Mouse (Mus musculus): ENCODE results near the gene Tmem216. TPM values are rescaled to one million over a fixed set of nuclear protein-coding genes. Genes with fewer than 3 reads are reported as not detected.
"Not testable (repeated sequence)": the region's sequence is repeated elsewhere in the genome, so short reads cannot be mapped to it uniquely, and the experiment has no call there.

Tmem216 gene
- polyA plus RNA-seq, 1 experiment from 2014 or later, result 14.8 TPM

DNA sequence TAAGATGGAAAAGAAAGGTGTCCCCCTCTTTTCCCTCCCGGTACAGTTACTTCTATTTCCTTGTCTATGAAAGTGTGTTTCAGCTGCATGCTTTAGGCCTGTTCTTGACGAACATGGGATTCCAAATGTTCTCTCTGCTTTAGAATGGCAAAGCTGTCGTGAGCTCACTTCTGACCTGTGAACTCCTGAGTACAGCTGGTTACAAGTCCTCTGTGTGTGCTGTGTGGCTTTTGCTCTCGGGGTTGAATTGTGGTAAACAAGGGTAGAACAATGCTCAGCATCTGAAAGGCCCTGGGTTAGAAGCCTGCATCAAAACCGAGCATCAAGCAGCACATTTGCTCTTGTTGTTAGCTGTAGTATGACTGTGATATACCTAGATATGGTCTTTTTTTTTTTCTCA, 6.3 kb upstream of the Tmem216 start:
- Histone ChIP-seq H3K4me1 (replicated peaks) (peaks cover 12% of the 10 kb centered on the region), H3K9ac (no peak overlapping the region), H3K27ac (peak overlapping the region; percentile 90), H3K9me3 (replicated peaks) (no peaks in the 10 kb centered on the region), H3K4me2 (no peak overlapping the region), H3K4me3 (no peak overlapping the region), H3K27me3 (no peaks in the 10 kb centered on the region), H3K36me3 (no peaks in the 10 kb centered on the region)
- WGBS, result 55% methylated on average over 5 of the region's 5 CpGs
- no peak for ATAC-seq (replicated peaks; ENCODE audit: insufficient number of reproducible peaks, insufficient read depth, low FRiP score, low read depth)

DNA sequence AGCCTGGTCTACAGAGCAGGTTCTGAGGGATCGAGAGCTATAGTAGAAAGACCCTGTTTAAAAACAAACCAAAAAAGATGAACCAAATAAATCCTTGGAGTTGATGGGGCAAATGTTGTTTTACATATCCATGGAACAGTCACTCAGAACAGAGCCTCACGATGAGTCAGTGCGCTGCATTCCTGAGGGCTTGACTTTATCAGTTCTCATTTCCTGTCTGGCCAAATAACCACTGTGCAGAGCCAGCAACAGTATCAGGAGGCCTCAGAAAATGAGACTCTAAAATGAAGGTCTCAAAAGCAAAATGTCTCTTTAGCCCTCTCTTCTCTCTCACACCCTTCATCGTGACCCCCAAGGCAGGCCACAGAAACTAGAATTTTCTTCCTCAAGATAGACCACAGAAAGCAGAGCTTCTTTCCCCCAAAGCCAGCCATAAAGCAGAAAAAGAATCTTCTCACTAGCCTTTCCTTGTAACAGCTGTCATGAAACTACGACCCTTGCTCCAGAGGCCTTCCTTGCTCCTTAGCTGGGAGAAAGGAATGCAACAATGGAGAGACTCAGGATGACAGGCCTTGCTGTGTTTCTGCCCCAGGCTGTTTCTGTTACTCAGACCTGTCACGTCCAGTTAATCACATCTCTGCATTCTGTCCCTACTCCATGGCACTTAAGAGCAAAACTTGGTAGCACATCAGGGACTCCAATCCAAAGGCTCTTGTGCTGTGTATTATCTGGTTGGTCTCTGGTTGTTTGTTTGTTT, 5.7 kb upstream of the Tmem216 start:
- Histone ChIP-seq H3K27me3 (no peaks in the 10 kb centered on the region), H3K4me3 (no peak overlapping the region), H3K36me3 (no peaks in the 10 kb centered on the region), H3K9ac (no peak overlapping the region), H3K27ac (peak overlapping the region; percentile 90), H3K9me3 (replicated peaks) (no peaks in the 10 kb centered on the region), H3K4me1 (replicated peaks) (peaks cover 12% of the 10 kb centered on the region), H3K4me2 (no peak overlapping the region)
- ATAC-seq (replicated peaks; ENCODE audit: insufficient number of reproducible peaks, insufficient read depth, low FRiP score, low read depth), result peak; percentile 88
- WGBS, result 31% methylated on average over 6 of the region's 6 CpGs

DNA sequence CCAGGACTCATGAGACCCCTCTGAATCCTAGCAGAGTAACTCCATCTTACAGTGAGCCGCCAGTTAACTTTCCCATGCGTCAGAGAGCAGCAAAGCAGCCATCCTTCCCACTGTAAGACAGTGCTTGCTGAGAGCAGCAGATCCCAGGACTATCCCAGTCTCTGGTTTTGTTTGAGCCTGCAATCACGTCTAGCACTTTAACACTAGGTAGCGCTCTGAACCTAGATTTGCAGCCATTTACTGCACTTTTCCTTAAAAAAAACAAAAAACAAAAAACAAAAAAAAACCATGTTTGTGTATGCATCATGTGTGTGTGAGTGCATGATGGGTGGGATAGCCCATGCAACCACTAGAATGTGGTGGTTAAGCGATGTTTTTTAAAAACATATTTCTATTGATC, 4.1 kb upstream of the Tmem216 start:
- Histone ChIP-seq H3K9me3 (replicated peaks) (no peaks in the 10 kb centered on the region), H3K4me2 (no peak overlapping the region), H3K9ac (no peak overlapping the region), H3K27ac (no peak overlapping the region), H3K27me3 (no peaks in the 10 kb centered on the region), H3K4me1 (replicated peaks) (peaks cover 21% of the 10 kb centered on the region), H3K4me3 (no peak overlapping the region), H3K36me3 (no peaks in the 10 kb centered on the region)
- ATAC-seq (replicated peaks; ENCODE audit: insufficient number of reproducible peaks, insufficient read depth, low FRiP score, low read depth), result no peak
- 36% methylated on average over 5 of the region's 5 CpGs for WGBS

DNA sequence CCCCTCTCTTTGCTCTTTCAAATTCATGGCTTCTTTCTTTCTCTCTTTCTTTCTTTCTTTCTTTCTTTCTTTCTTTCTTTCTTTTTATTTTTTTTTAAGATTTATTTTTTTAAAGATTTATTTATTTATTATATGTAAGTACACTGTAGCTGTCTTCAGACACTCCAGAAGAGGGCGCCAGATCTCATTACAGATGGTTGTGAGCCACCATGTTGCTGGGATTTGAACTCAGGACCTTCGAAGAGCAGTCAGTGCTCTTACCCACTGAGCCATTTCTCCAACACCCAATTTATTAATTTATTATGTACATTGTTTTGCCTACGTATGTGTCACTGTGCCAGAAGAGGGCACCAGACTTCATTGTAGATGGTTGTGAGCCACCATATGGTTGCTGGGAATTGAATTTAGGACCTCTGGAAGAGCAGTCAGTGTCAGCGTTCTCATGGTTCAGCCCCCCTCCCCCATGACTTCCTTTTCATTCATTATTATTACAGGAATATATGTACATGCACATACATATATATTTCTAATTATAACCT, 1.9 kb upstream of the Tmem216 start:
- not testable (repeated sequence) for H3K36me3 ChIP-seq; H3K9ac ChIP-seq; ATAC-seq (replicated peaks; ENCODE audit: insufficient number of reproducible peaks, insufficient read depth, low FRiP score, low read depth); H3K4me2 ChIP-seq; H3K27ac ChIP-seq; H3K4me3 ChIP-seq; H3K9me3 ChIP-seq (replicated peaks); H3K27me3 ChIP-seq
- WGBS, result 76% methylated on average over 4 of the region's 4 CpGs
- H3K4me1 ChIP-seq (replicated peaks), result peaks cover 25% of the 10 kb centered on the region

GRCm38 (mm10) chr19:10557430-10557829, 1.4 kb upstream of the Tmem216 start:
- ATAC-seq (replicated peaks; ENCODE audit: insufficient number of reproducible peaks, insufficient read depth, low FRiP score, low read depth), result no peak

GRCm38 (mm10) chr19:10557001-10557400, 963 bp upstream of the Tmem216 start:
- 70% methylated on average over 2 of the region's 2 CpGs for WGBS
- no peak overlapping the region for H3K4me2 ChIP-seq
- no peak overlapping the region for H3K4me3 ChIP-seq
- H3K9ac ChIP-seq, result no peak overlapping the region
- peaks cover 5% of the 10 kb centered on the region; the same call in 1 of the 2 replicates for H3K36me3 ChIP-seq
- no peak for ATAC-seq (replicated peaks; ENCODE audit: insufficient number of reproducible peaks, insufficient read depth, low FRiP score, low read depth)
- no peaks in the 10 kb centered on the region for H3K27me3 ChIP-seq
- H3K27ac ChIP-seq, result no peak overlapping the region
- H3K9me3 ChIP-seq (replicated peaks), result no peaks in the 10 kb centered on the region
- H3K4me1 ChIP-seq (replicated peaks), result peaks cover 21% of the 10 kb centered on the region

More at GRCm38 (mm10) chr19:10557430-10557829, 1.4 kb upstream of the Tmem216 start:
- no peaks in the 10 kb centered on the region for H3K27me3 ChIP-seq
- no peaks in the 10 kb centered on the region for H3K9me3 ChIP-seq (replicated peaks)
- no peak overlapping the region for H3K4me3 ChIP-seq
- WGBS, result 77% methylated on average over 2 of the region's 2 CpGs
- peaks cover 25% of the 10 kb centered on the region for H3K4me1 ChIP-seq (replicated peaks)
- no peak overlapping the region for H3K4me2 ChIP-seq
- peaks cover 3% of the 10 kb centered on the region; the same call in 1 of the 2 replicates for H3K36me3 ChIP-seq
- no peak overlapping the region for H3K9ac ChIP-seq
- H3K27ac ChIP-seq, result no peak overlapping the region

DNA sequence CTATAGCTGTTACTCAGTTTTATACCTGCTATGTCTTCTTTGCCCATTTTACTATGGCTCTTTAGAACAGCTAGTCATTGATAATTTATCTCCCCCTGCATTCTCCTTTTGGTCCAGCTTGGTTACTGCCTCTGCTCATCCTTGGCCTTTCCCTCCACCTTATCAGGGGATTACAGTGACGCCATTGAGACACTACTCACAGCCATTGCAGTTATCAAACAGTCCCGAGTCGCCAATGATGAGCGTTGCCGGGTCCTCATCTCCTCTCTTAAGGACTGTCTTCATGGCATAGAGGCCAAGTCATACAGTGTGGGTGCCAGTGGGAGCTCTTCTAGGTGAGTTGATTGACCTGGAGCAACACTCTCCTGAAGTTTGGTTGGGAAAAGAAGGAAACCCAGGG, 16.6 kb downstream of the Tmem216 start:
- Histone ChIP-seq H3K36me3 (peaks cover 90% of the 10 kb centered on the region), H3K9me3 (replicated peaks) (no peaks in the 10 kb centered on the region), H3K4me2 (no peak overlapping the region), H3K9ac (no peak overlapping the region), H3K4me3 (no peak overlapping the region), H3K4me1 (replicated peaks) (no peaks in the 10 kb centered on the region), H3K27ac (no peak overlapping the region), H3K27me3 (no peaks in the 10 kb centered on the region)
- WGBS, result 73% methylated on average over 5 of the region's 5 CpGs
- no peak for ATAC-seq (replicated peaks; ENCODE audit: insufficient number of reproducible peaks, insufficient read depth, low FRiP score, low read depth)

DNA sequence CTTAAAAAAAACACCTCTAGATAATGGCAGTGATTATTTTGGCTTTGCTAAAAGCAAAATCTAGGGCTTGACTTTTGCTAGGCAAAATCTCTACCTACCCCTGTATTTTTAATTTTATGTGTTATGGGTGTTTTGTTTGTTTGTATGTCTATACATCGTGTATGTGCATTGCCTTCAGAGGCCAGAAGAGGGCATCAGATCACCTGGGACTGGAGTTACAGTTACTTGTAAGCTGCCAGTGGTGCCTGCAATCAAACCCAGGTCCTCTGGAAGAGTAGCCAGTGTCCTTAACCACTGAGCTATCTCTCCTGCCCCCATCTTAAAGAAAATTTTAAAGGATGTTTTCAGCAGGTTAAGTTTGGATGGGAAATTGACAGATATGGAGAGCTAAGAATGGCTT, 26.0 kb downstream of the Tmem216 start:
- Histone ChIP-seq H3K9me3 (replicated peaks) (no peaks in the 10 kb centered on the region), H3K4me3 (no peak overlapping the region), H3K9ac (no peak overlapping the region), H3K27me3 (no peaks in the 10 kb centered on the region), H3K4me2 (no peak overlapping the region), H3K27ac (no peak overlapping the region), H3K36me3 (peaks cover 59% of the 10 kb centered on the region), H3K4me1 (replicated peaks) (peaks cover 20% of the 10 kb centered on the region)
- 97% methylated on average over 1 of the region's 1 CpGs for WGBS
- no peak for ATAC-seq (replicated peaks; ENCODE audit: insufficient number of reproducible peaks, insufficient read depth, low FRiP score, low read depth)

GRCm38 (mm10) chr19:10525910-10526309, 30.1 kb downstream of the Tmem216 start, which contains the start of gene Sdhaf2:
Gene Sdhaf2 (minus strand): TSS chr19:10526142.
- H3K9me3 ChIP-seq (replicated peaks), result no peaks in the 10 kb centered on the region
- peaks cover 24% of the 10 kb centered on the region for H3K36me3 ChIP-seq

GRCm38 (mm10) chr19:10525106-10525901, 30.7 kb downstream of the Tmem216 start, which contains the start of gene Cpsf7:
Gene Cpsf7 (plus strand): TSS chr19:10525266.
- H3K36me3 ChIP-seq, result peaks cover 18% of the 10 kb centered on the region
- H3K4me1 ChIP-seq (replicated peaks), result peaks cover 32% of the 10 kb centered on the region
- ATAC-seq (replicated peaks; ENCODE audit: insufficient number of reproducible peaks, insufficient read depth, low FRiP score, low read depth), result peak; percentile 92
- peak within 1 kb of the TSS; percentile 100 for H3K27ac ChIP-seq
- WGBS, result under 1% methylated on average over 82 of the region's 93 CpGs
- peak within 1 kb of the TSS; percentile 61 for H3K4me2 ChIP-seq
- peak within 1 kb of the TSS; percentile 100 for H3K4me3 ChIP-seq
- no peaks in the 10 kb centered on the region for H3K27me3 ChIP-seq
- peak within 1 kb of the TSS; percentile 99 for H3K9ac ChIP-seq
- H3K9me3 ChIP-seq (replicated peaks), result no peaks in the 10 kb centered on the region

More at GRCm38 (mm10) chr19:10525910-10526309, 30.1 kb downstream of the Tmem216 start, which contains the start of gene Sdhaf2:
- Histone ChIP-seq H3K27me3 (no peaks in the 10 kb centered on the region), H3K9ac (peak within 1 kb of the TSS; percentile 99), H3K4me1 (replicated peaks) (peaks cover 32% of the 10 kb centered on the region), H3K27ac (peak within 1 kb of the TSS; percentile 100), H3K4me3 (peak within 1 kb of the TSS; percentile 100), H3K4me2 (peak within 1 kb of the TSS; percentile 61)
- under 1% methylated on average over 11 of the region's 11 CpGs for WGBS
- ATAC-seq (replicated peaks; ENCODE audit: insufficient number of reproducible peaks, insufficient read depth, low FRiP score, low read depth), result no peak

GRCm38 (mm10) chr19:10524784-10525105, 31.3 kb downstream of the Tmem216 start:
- Histone ChIP-seq H3K9ac (peak overlapping the region; percentile 99), H3K9me3 (replicated peaks) (no peaks in the 10 kb centered on the region), H3K4me2 (peak overlapping the region; percentile 61), H3K36me3 (peaks cover 13% of the 10 kb centered on the region), H3K27ac (peak overlapping the region; percentile 100), H3K4me3 (peak overlapping the region; percentile 100), H3K27me3 (no peaks in the 10 kb centered on the region), H3K4me1 (replicated peaks) (peaks cover 32% of the 10 kb centered on the region)
- ATAC-seq (replicated peaks; ENCODE audit: insufficient number of reproducible peaks, insufficient read depth, low FRiP score, low read depth), result no peak
- WGBS, result 0% methylated on average over 19 of the region's 19 CpGs

Measured in heart, embryonic 15.5 days (tissue).